Mouse (Mus musculus): Measurements from ENCODE around the gene Pimreg. TPM values are rescaled to one million over a fixed set of nuclear protein-coding genes. Genes with fewer than 3 reads are reported as not detected.

The Pimreg gene
- polyA plus RNA-seq, 1 experiment from 2014 or later: 28.3 TPM

GRCm38 (mm10) chr11:72032589-72032988 lies 9.2 kb upstream of the Pimreg start:
- WGBS: 95% methylated on average over 3 of the region's 3 CpGs
- Histone ChIP-seq H3K4me3 (no peak overlapping the region), H3K36me3 (replicated peaks) (no peaks in the 10 kb centered on the region), H3K27me3 (replicated peaks) (no peaks in the 10 kb centered on the region), H3K9me3 (no peaks in the 10 kb centered on the region), H3K27ac (no peak overlapping the region), H3K9ac (no peak overlapping the region), H3K4me1 (peaks cover 6% of the 10 kb centered on the region; the same call in 1 of the 2 replicates), H3K4me2 (no peak overlapping the region)
- no peak for ATAC-seq (replicated peaks)

GRCm38 (mm10) chr11:72037409-72037808 lies 4.4 kb upstream of the Pimreg start, which contains the start of gene Aipl1:
TSS of gene Aipl1 (minus strand) at chr11:72037509.
- H3K4me1 ChIP-seq: peaks cover 38% of the 10 kb centered on the region
- H3K4me3 ChIP-seq: no peak within 1 kb of the TSS
- H3K4me2 ChIP-seq: no peak within 1 kb of the TSS
- no peaks in the 10 kb centered on the region for H3K9me3 ChIP-seq
- ATAC-seq (replicated peaks): no peak
- WGBS: 51% methylated on average over 4 of the region's 4 CpGs
- no peaks in the 10 kb centered on the region for H3K36me3 ChIP-seq (replicated peaks)
- no peak within 1 kb of the TSS for H3K9ac ChIP-seq
- H3K27me3 ChIP-seq (replicated peaks): no peaks in the 10 kb centered on the region
- no peak within 1 kb of the TSS for H3K27ac ChIP-seq

- no peak overlapping the region for H3K27ac ChIP-seq
- no peak for ATAC-seq (replicated peaks)
- no peak overlapping the region for H3K4me3 ChIP-seq
- H3K9ac ChIP-seq: no peak overlapping the region
- WGBS: under 1% methylated on average over 4 of the region's 4 CpGs
- no peaks in the 10 kb centered on the region for H3K36me3 ChIP-seq (replicated peaks)
- H3K4me1 ChIP-seq: peaks cover 43% of the 10 kb centered on the region
- H3K27me3 ChIP-seq (replicated peaks): no peaks in the 10 kb centered on the region
- no peak overlapping the region for H3K4me2 ChIP-seq
- H3K9me3 ChIP-seq: no peaks in the 10 kb centered on the region
Observed at GRCm38 (mm10) chr11:72037996-72038395, 3.8 kb upstream of the Pimreg start.

GRCm38 (mm10) chr11:72039599-72040386 lies 2.0 kb upstream of the Pimreg start:
- H3K36me3 ChIP-seq (replicated peaks): no peaks in the 10 kb centered on the region
- peak overlapping the region; percentile 39 for H3K4me2 ChIP-seq
- peak overlapping the region; percentile 12; the same call in 1 of the 2 replicates for H3K4me3 ChIP-seq
- WGBS: 14% methylated on average over 16 of the region's 16 CpGs
- H3K9me3 ChIP-seq: no peaks in the 10 kb centered on the region
- H3K4me1 ChIP-seq: peaks cover 51% of the 10 kb centered on the region
- peak overlapping the region; percentile 77 for H3K27ac ChIP-seq
- H3K27me3 ChIP-seq (replicated peaks): no peaks in the 10 kb centered on the region
- peak overlapping the region; percentile 30; the same call in 1 of the 2 replicates for H3K9ac ChIP-seq
- peak; percentile 15 for ATAC-seq (replicated peaks)

GRCm38 (mm10) chr11:72041290-72041767 lies 503 bp upstream of the Pimreg start:
- Histone ChIP-seq H3K4me3 (peak overlapping the region; percentile 73), H3K9ac (no peak overlapping the region; the same call in 1 of the 2 replicates), H3K36me3 (replicated peaks) (no peaks in the 10 kb centered on the region), H3K4me1 (peaks cover 51% of the 10 kb centered on the region), H3K9me3 (no peaks in the 10 kb centered on the region), H3K27ac (0 out of 2 replicates have a peak overlapping the region, but pooled peaks have one; percentile 40), H3K4me2 (peak overlapping the region; percentile 96), H3K27me3 (replicated peaks) (no peaks in the 10 kb centered on the region)
- no peak for ATAC-seq (replicated peaks)
- 14% methylated on average over 6 of the region's 6 CpGs for WGBS

GRCm38 (mm10) chr11:72042631-72043030 lies 799 bp downstream of the Pimreg start:
- no peaks in the 10 kb centered on the region for H3K27me3 ChIP-seq (replicated peaks)
- peak overlapping the region; percentile 54 for H3K9ac ChIP-seq
- peak overlapping the region; percentile 73 for H3K4me3 ChIP-seq
- H3K4me2 ChIP-seq: peak overlapping the region; percentile 96
- WGBS: 0% methylated on average over 14 of the region's 14 CpGs
- no peak for ATAC-seq (replicated peaks)
- no peak overlapping the region for H3K27ac ChIP-seq
- peaks cover 50% of the 10 kb centered on the region for H3K4me1 ChIP-seq
- no peaks in the 10 kb centered on the region for H3K9me3 ChIP-seq
- H3K36me3 ChIP-seq (replicated peaks): no peaks in the 10 kb centered on the region

GRCm38 (mm10) chr11:72044231-72044630 lies 2.4 kb downstream of the Pimreg start:
- Histone ChIP-seq H3K4me3 (no peak overlapping the region), H3K4me1 (peaks cover 35% of the 10 kb centered on the region), H3K9me3 (no peaks in the 10 kb centered on the region), H3K36me3 (replicated peaks) (no peaks in the 10 kb centered on the region), H3K9ac (no peak overlapping the region), H3K4me2 (no peak overlapping the region), H3K27ac (no peak overlapping the region), H3K27me3 (replicated peaks) (peaks cover 2% of the 10 kb centered on the region; the same call in 1 of the 2 replicates)
- ATAC-seq (replicated peaks): no peak
- WGBS: 89% methylated on average over 3 of the region's 3 CpGs

GRCm38 (mm10) chr11:72048730-72049129 lies 6.9 kb downstream of the Pimreg start:
- WGBS: 60% methylated on average over 6 of the region's 6 CpGs
- no peak overlapping the region for H3K9ac ChIP-seq
- no peak overlapping the region for H3K4me3 ChIP-seq
- H3K4me2 ChIP-seq: no peak overlapping the region
- no peak overlapping the region for H3K27ac ChIP-seq
- peaks cover 15% of the 10 kb centered on the region for H3K27me3 ChIP-seq (replicated peaks)
- ATAC-seq (replicated peaks): no peak
- no peaks in the 10 kb centered on the region for H3K36me3 ChIP-seq (replicated peaks)
- no peaks in the 10 kb centered on the region for H3K9me3 ChIP-seq
- H3K4me1 ChIP-seq: peaks cover 19% of the 10 kb centered on the region

GRCm38 (mm10) chr11:72049171-72049759 lies 7.4 kb downstream of the Pimreg start:
- Histone ChIP-seq H3K27ac (no peak overlapping the region), H3K4me1 (peaks cover 18% of the 10 kb centered on the region), H3K4me2 (no peak overlapping the region), H3K9ac (no peak overlapping the region), H3K9me3 (no peaks in the 10 kb centered on the region), H3K27me3 (replicated peaks) (peaks cover 19% of the 10 kb centered on the region), H3K4me3 (no peak overlapping the region), H3K36me3 (replicated peaks) (no peaks in the 10 kb centered on the region)
- 70% methylated on average over 8 of the region's 8 CpGs for WGBS
- ATAC-seq (replicated peaks): no peak

GRCm38 (mm10) chr11:72050168-72050894 lies 8.5 kb downstream of the Pimreg start:
- WGBS: 25% methylated on average over 14 of the region's 14 CpGs
- Histone ChIP-seq H3K27me3 (replicated peaks) (peaks cover 19% of the 10 kb centered on the region), H3K27ac (peak overlapping the region; percentile 70)

GRCm38 (mm10) chr11:72050895-72051858 lies 9.3 kb downstream of the Pimreg start:
- H3K4me3 ChIP-seq: peak overlapping the region; percentile 54
- peaks cover 18% of the 10 kb centered on the region for H3K4me1 ChIP-seq
- ATAC-seq (replicated peaks): peak; percentile 86
- peak overlapping the region; percentile 64 for H3K9ac ChIP-seq
- no peaks in the 10 kb centered on the region for H3K9me3 ChIP-seq
- 2% methylated on average over 38 of the region's 45 CpGs for WGBS
- no peaks in the 10 kb centered on the region for H3K36me3 ChIP-seq (replicated peaks)
- H3K4me2 ChIP-seq: peak overlapping the region; percentile 74
- peak overlapping the region; percentile 70 for H3K27ac ChIP-seq
- H3K27me3 ChIP-seq (replicated peaks): peaks cover 19% of the 10 kb centered on the region

More at GRCm38 (mm10) chr11:72050168-72050894, 8.5 kb downstream of the Pimreg start:
- peaks cover 18% of the 10 kb centered on the region for H3K4me1 ChIP-seq
- ATAC-seq (replicated peaks): 0 out of 2 replicates have a peak, but pooled peaks have one; percentile 6
- peak overlapping the region; percentile 54 for H3K4me3 ChIP-seq
- peak overlapping the region; percentile 74 for H3K4me2 ChIP-seq
- H3K9me3 ChIP-seq: no peaks in the 10 kb centered on the region
- no peaks in the 10 kb centered on the region for H3K36me3 ChIP-seq (replicated peaks)
- H3K9ac ChIP-seq: peak overlapping the region; percentile 64

Measured in midbrain, embryonic 15.5 days (tissue).